Mouse (Mus musculus) midbrain, embryonic 12.5 days (tissue): Measurements from ENCODE around the gene Dnm2. TPM values are rescaled to one million over a fixed set of nuclear protein-coding genes. Genes with fewer than 3 reads are reported as not detected.

Source experiments
- ATAC-seq: fragments of 200-750 bp; cut with Nextera tagmentation; 2 replicates; pipeline ENCODE4 v1.8.0; 2017; ENCODE audit warnings: low read depth, moderate TSS enrichment, moderate library complexity; ENCODE audit not compliant: low FRiP score
- H3K27ac ChIP-seq: fragments of 300-500 bp; sonication (generic); replicated peaks from 2 replicates; pipeline ENCODE4 v1.5.1; 2016; ENCODE audit warnings: mild to moderate bottlenecking
- H3K27me3 ChIP-seq: fragments of 300-500 bp; sonication (generic); 2 replicates; pipeline ENCODE4 v1.6.1; 2016; ENCODE audit warnings: mild to moderate bottlenecking
- H3K36me3 ChIP-seq: fragments of 300-500 bp; sonication (generic); 2 replicates; pipeline ENCODE4 v1.6.1; 2016
- H3K4me1 ChIP-seq: fragments of 300-500 bp; sonication (generic); 2 replicates; pipeline ENCODE4 v1.6.1; 2016
- H3K4me2 ChIP-seq: fragments of 300-500 bp; sonication (generic); replicated peaks from 2 replicates; pipeline ENCODE4 v1.6.1; 2016; ENCODE audit warnings: mild to moderate bottlenecking, moderate library complexity
- H3K4me3 ChIP-seq: fragments of 300-500 bp; sonication (generic); 2 replicates; pipeline ENCODE4 v1.5.1; 2016; ENCODE audit warnings: mild to moderate bottlenecking
- H3K9ac ChIP-seq: fragments of 300-500 bp; sonication (generic); replicated peaks from 2 replicates; pipeline ENCODE4 v1.6.1; 2016; ENCODE audit warnings: mild to moderate bottlenecking, moderate library complexity
- H3K9me3 ChIP-seq: fragments of 300-500 bp; sonication (generic); 2 replicates; pipeline ENCODE4 v1.6.1; 2016; ENCODE audit warnings: mild to moderate bottlenecking
- WGBS: fragments of 180-500 bp; shearing (Covaris S2); methylation state at CpG from one replicate; pipeline ENCODE4 v1.1.7; 2016; 5-methylcytosine and 5-hydroxymethylcytosine counted together
- polyA plus RNA-seq: library from polyadenylated mRNA; unstranded; fragments of >200 nt; fragmentation: Nextera tagmentation; extraction: Ambion mirVana; gene quantifications from 2 replicates; pipeline ENCODE4 v1.2.1, GENCODE M21; 2016

The Dnm2 gene
- polyA plus RNA-seq, 1 experiment from 2014 or later = 76.7 TPM

DNA sequence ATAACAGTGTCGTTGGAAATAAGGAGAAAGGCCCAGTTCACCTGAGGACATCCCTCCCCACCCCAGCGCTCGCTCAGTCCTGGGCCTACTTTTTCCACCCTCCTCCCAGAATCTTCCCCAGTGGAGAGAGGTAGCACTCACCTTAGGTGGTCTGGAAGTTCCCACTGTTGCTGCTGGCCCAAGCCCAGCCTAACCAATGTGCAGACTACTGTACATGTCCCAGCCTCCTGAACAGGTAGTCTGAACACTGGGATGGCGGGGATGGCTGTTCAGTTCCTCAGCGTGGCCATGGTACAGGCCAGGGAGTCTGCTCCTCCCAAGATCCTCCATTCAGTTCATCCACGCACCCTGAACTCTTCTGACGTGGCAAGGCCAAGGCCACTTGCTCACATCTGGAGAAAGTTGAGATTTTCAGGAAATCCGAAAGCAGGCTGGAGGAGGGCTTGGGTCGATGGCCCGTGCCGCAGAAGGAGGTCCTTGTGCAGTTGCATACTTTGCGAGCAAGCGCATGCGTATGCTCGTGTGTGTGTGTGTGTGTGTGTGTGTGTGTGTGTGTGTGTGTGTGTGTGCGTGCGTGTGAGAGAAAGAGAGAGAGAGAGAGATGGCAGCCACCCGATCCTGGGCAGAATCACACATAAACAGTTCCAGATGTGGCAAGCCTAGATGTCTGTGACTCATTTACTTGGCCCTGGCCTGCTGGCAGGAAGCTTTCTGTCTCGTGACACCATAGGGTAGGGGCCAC is 71.8 kb downstream of the Dnm2 start:
- Histone ChIP-seq H3K27me3 (no peaks in the 10 kb centered on the region), H3K9ac (no peak overlapping the region), H3K4me1 (no peaks in the 10 kb centered on the region), H3K4me3 (no peak overlapping the region), H3K27ac (no peak overlapping the region), H3K4me2 (no peak overlapping the region), H3K36me3 (peaks cover 21% of the 10 kb centered on the region), H3K9me3 (no peaks in the 10 kb centered on the region)
- no peak for ATAC-seq
- WGBS = 82% methylated on average over 18 of the region's 19 CpGs

DNA sequence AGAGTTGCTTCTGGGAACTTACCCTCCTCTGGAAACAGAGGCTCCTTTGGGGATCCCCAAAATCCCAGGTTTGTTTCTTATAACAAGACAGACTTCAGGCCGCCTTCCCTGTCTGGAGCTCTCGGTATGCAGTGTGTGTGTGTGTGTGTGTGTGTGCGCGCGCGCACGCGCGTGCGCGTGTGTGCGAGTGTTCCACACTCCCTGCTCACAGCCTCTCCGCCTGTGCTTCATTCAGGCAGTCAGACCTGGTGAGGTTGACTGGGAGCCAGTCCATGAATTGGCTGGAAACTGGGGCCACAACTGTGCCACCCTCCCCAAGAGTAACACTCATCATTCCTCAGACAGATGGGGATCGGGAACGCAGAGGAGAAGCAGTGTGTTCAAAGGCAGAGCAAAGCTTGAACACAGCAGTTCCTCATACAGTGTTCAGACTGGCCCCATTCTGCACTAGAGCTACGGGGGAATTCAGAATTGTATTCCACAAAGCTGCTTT is 72.4 kb downstream of the Dnm2 start:
- H3K9me3 ChIP-seq = no peaks in the 10 kb centered on the region
- H3K4me3 ChIP-seq = no peak overlapping the region
- H3K9ac ChIP-seq = no peak overlapping the region
- no peaks in the 10 kb centered on the region for H3K4me1 ChIP-seq
- no peak overlapping the region for H3K27ac ChIP-seq
- 77% methylated on average over 16 of the region's 16 CpGs for WGBS
- no peaks in the 10 kb centered on the region for H3K27me3 ChIP-seq
- ATAC-seq = no peak
- peaks cover 21% of the 10 kb centered on the region for H3K36me3 ChIP-seq
- H3K4me2 ChIP-seq = no peak overlapping the region

- no peaks in the 10 kb centered on the region for H3K4me1 ChIP-seq
- ATAC-seq = no peak
- no peak overlapping the region for H3K4me3 ChIP-seq
- H3K9ac ChIP-seq = no peak overlapping the region
- no peaks in the 10 kb centered on the region for H3K27me3 ChIP-seq
- H3K9me3 ChIP-seq = no peaks in the 10 kb centered on the region
- H3K27ac ChIP-seq = no peak overlapping the region
- 95% methylated on average over 2 of the region's 2 CpGs for WGBS
- H3K4me2 ChIP-seq = no peak overlapping the region
- peaks cover 21% of the 10 kb centered on the region for H3K36me3 ChIP-seq
Measured at GRCm38 (mm10) chr9:21497664-21498063, 73.0 kb downstream of the Dnm2 start.

DNA sequence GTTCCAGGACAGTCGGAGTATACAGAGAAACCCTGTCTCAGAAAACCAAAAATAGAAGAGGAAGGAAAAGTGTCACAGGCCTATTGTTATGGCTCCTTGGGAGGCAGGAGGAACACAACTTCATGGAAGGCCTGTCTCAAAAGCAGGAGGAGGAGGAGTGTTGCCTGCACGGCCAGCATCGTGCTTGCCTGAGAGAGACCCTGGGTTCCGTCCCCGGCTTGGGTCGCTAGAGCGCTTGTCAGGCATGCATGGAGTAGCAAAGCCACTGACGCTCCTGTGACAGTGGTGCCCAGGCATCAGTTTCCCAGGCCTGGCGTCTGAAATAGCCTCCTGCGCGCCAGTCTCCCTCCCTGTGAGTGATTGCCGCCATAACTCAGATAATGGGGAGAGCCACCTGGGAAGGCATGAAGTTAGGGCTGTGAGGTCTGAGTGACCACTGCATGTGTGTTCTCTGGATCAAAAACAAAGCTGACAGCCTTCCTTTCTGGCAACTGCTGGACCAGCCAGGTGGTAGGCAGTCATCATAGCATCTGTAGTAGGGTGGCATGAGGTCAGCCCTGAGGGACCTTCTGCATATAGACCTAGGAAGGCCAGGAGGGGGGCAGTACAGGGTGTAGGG is 73.7 kb downstream of the Dnm2 start:
- no peak for ATAC-seq
- H3K9ac ChIP-seq = no peak overlapping the region
- 92% methylated on average over 12 of the region's 12 CpGs for WGBS
- no peak overlapping the region for H3K4me2 ChIP-seq
- H3K27ac ChIP-seq = no peak overlapping the region
- no peaks in the 10 kb centered on the region for H3K27me3 ChIP-seq
- H3K4me3 ChIP-seq = no peak overlapping the region
- no peaks in the 10 kb centered on the region for H3K9me3 ChIP-seq
- no peaks in the 10 kb centered on the region for H3K4me1 ChIP-seq
- H3K36me3 ChIP-seq = peaks cover 28% of the 10 kb centered on the region

DNA sequence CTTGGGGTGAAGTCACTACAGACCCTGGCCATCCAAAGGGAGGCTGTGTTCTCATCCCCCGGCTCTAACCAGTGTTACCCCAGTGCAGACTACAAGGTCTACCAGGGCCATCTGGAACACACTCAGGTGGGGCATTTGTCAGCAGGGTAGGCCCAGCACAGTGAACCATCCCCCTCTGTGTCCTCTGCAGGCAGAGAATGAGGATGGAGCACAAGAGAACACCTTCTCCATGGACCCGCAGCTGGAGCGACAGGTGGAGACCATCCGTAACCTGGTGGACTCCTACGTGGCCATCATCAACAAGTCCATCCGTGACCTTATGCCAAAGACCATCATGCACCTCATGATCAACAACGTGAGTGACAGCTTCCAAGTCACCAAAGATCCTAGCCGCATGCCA is 78.6 kb downstream of the Dnm2 start:
- H3K27ac ChIP-seq = no peak overlapping the region
- no peak overlapping the region for H3K4me2 ChIP-seq
- no peaks in the 10 kb centered on the region for H3K9me3 ChIP-seq
- WGBS = 96% methylated on average over 8 of the region's 8 CpGs
- H3K36me3 ChIP-seq = peaks cover 68% of the 10 kb centered on the region
- H3K4me1 ChIP-seq = no peaks in the 10 kb centered on the region
- H3K27me3 ChIP-seq = no peaks in the 10 kb centered on the region
- no peak overlapping the region for H3K4me3 ChIP-seq
- no peak for ATAC-seq
- no peak overlapping the region for H3K9ac ChIP-seq

DNA sequence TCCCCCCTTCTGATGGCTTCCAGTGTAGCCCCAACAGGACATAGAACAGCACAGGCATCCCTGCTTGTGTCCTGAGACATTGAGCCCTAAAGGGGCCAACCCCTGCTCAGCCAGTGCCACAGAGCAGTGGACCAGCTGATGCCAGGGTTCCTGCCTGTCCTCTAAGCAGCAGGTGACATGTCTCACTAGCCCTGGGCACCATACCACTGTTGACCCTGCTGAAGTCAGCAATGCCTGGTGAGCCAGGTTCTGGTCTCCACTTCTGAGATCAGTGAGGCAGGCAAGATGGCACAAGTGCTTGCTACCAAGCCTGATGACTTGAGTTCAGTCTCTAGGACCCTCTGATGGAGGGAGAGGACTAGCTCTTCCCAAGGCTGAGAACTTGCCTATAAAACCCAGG is 81.1 kb downstream of the Dnm2 start:
- no peak for ATAC-seq
- H3K9me3 ChIP-seq = no peaks in the 10 kb centered on the region
- no peaks in the 10 kb centered on the region for H3K27me3 ChIP-seq
- H3K9ac ChIP-seq = no peak overlapping the region
- no peak overlapping the region for H3K27ac ChIP-seq
- H3K4me3 ChIP-seq = no peak overlapping the region
- H3K36me3 ChIP-seq = peaks cover 64% of the 10 kb centered on the region
- no peak overlapping the region for H3K4me2 ChIP-seq
- H3K4me1 ChIP-seq = peaks cover 10% of the 10 kb centered on the region

DNA sequence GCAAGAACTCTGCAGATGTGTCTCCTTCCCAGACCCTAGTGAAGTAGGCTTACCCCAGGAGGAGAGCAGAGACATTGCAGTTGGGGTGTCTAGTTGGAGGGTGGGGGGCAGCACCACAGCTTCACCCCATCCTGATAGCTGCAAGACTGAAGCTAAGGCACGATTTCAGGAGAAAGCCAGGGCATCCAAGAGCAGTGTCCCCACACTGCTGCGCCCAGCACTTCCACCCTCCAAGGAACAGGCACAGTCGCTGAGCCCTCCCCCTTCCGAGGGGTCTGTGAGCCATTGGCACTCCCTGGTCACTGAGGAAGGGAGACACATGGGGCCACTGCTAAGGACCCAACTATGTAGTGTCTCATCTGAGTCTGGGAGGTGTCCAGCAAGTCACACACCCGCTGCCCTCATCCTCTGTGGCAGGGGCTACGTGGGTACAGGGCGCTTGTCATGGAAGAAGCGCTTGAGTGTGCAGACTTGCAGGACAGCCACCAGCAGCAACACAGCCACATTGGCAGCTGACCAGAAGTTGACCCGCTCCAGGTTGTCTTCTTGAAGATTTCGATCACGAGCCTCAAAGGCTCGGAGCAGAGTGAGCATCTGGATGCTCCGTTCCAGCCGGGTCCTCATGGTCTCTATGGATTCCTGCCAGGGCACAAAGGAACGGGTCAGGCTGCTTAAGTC is 83.2 kb downstream of the Dnm2 start:
- H3K4me2 ChIP-seq = no peak overlapping the region
- no peaks in the 10 kb centered on the region for H3K27me3 ChIP-seq
- no peak overlapping the region for H3K9ac ChIP-seq
- 92% methylated on average over 15 of the region's 15 CpGs for WGBS
- H3K27ac ChIP-seq = no peak overlapping the region
- peaks cover 14% of the 10 kb centered on the region for H3K4me1 ChIP-seq
- no peak overlapping the region for H3K4me3 ChIP-seq
- H3K36me3 ChIP-seq = peaks cover 63% of the 10 kb centered on the region
- H3K9me3 ChIP-seq = no peaks in the 10 kb centered on the region
- ATAC-seq = no peak

- Histone ChIP-seq H3K4me2 (peak overlapping the region; percentile 79), H3K27me3 (no peaks in the 10 kb centered on the region), H3K4me3 (peak overlapping the region; percentile 76), H3K36me3 (peaks cover 52% of the 10 kb centered on the region), H3K9me3 (no peaks in the 10 kb centered on the region), H3K9ac (peak overlapping the region; percentile 79; the same call in 1 of the 2 replicates), H3K4me1 (peaks cover 14% of the 10 kb centered on the region), H3K27ac (no peak overlapping the region)
- no peak for ATAC-seq
- 84% methylated on average over 7 of the region's 7 CpGs for WGBS
Measured at GRCm38 (mm10) chr9:21508871-21509404, 84.2 kb downstream of the Dnm2 start.

- H3K4me2 ChIP-seq = peak within 1 kb of the TSS; percentile 79
- peak within 1 kb of the TSS; percentile 79 for H3K9ac ChIP-seq
- WGBS = under 1% methylated on average over 44 of the region's 44 CpGs
- peak; percentile 96 for ATAC-seq
- no peaks in the 10 kb centered on the region for H3K27me3 ChIP-seq
- peaks cover 41% of the 10 kb centered on the region for H3K36me3 ChIP-seq
- no peaks in the 10 kb centered on the region for H3K9me3 ChIP-seq
- peak within 1 kb of the TSS; percentile 76 for H3K4me3 ChIP-seq
- peak within 1 kb of the TSS; percentile 89 for H3K27ac ChIP-seq
- H3K4me1 ChIP-seq = peaks cover 14% of the 10 kb centered on the region
Measured at GRCm38 (mm10) chr9:21509772-21510688, 85.3 kb downstream of the Dnm2 start, which contains the start of gene Tmed1. TSS of gene Tmed1 (minus strand) at chr9:21510252.

GRCm38 (mm10) chr9:21510689-21511015 is 85.9 kb downstream of the Dnm2 start:
- H3K9me3 ChIP-seq = no peaks in the 10 kb centered on the region
- peak overlapping the region; percentile 89 for H3K27ac ChIP-seq
- peaks cover 14% of the 10 kb centered on the region for H3K4me1 ChIP-seq
- H3K9ac ChIP-seq = peak overlapping the region; percentile 79
- peak overlapping the region; percentile 76 for H3K4me3 ChIP-seq
- H3K27me3 ChIP-seq = no peaks in the 10 kb centered on the region
- no peak for ATAC-seq
- 5% methylated on average over 7 of the region's 7 CpGs for WGBS
- peaks cover 35% of the 10 kb centered on the region for H3K36me3 ChIP-seq
- peak overlapping the region; percentile 79 for H3K4me2 ChIP-seq

GRCm38 (mm10) chr9:21511052-21511451 is 86.3 kb downstream of the Dnm2 start:
- ATAC-seq = no peak
- Histone ChIP-seq H3K4me1 (peaks cover 14% of the 10 kb centered on the region), H3K9ac (peak overlapping the region; percentile 79), H3K4me3 (peak overlapping the region; percentile 76), H3K9me3 (no peaks in the 10 kb centered on the region), H3K36me3 (peaks cover 31% of the 10 kb centered on the region), H3K4me2 (peak overlapping the region; percentile 79), H3K27me3 (no peaks in the 10 kb centered on the region), H3K27ac (peak overlapping the region; percentile 89)
- 82% methylated on average over 9 of the region's 9 CpGs for WGBS
